Mouse (Mus musculus): ENCODE results near the gene Pik3ca. TPM values are rescaled to one million over a fixed set of nuclear protein-coding genes. Genes with fewer than 3 reads are reported as not detected.

Gene Pik3ca
- polyA plus RNA-seq, 1 experiment, result 24.0 TPM

GRCm38 (mm10) chr3:32495088-32495770 lies 97.8 kb downstream of the Pik3ca start:
- H3K9me3 ChIP-seq (replicated peaks; ENCODE audit: control insufficient read depth, insufficient read depth, low read length, poor library complexity, severe bottlenecking), result no peaks in the 10 kb centered on the region
- no peaks in the 10 kb centered on the region for H3K27me3 ChIP-seq (ENCODE audit: control insufficient read depth, insufficient read depth, low read length, poor library complexity, severe bottlenecking)
- no peak overlapping the region for H3K27ac ChIP-seq (ENCODE audit: insufficient read depth, low read length)
- H3K9ac ChIP-seq (ENCODE audit: low read depth, poor library complexity, severe bottlenecking), result no peak overlapping the region
- H3K36me3 ChIP-seq (ENCODE audit: control insufficient read depth, insufficient read depth, low read length, poor library complexity, severe bottlenecking), result no peaks in the 10 kb centered on the region
- H3K4me1 ChIP-seq (ENCODE audit: control insufficient read depth, insufficient read depth, low read length), result no peaks in the 10 kb centered on the region
- no peak overlapping the region for H3K4me3 ChIP-seq (ENCODE audit: low read depth, low read length)
- no peak for TF ChIP-seq CTCF (IDR thresholded peaks at IDR 0.05; ENCODE audit: low read depth, low read length)
- no peak for TF ChIP-seq POLR2A (IDR thresholded peaks at IDR 0.05; ENCODE audit: insufficient read depth, low read length)
- no peak for TF ChIP-seq EP300 (IDR thresholded peaks at IDR 0.05; ENCODE audit: insufficient read depth, low read depth, low read length)

- H3K9me3 ChIP-seq (replicated peaks; ENCODE audit: control insufficient read depth, insufficient read depth, low read length, poor library complexity, severe bottlenecking), result no peaks in the 10 kb centered on the region
- no peak overlapping the region for H3K9ac ChIP-seq (ENCODE audit: low read depth, poor library complexity, severe bottlenecking)
- no peaks in the 10 kb centered on the region for H3K4me1 ChIP-seq (ENCODE audit: control insufficient read depth, insufficient read depth, low read length)
- no peak for TF ChIP-seq EP300 (IDR thresholded peaks at IDR 0.05; ENCODE audit: insufficient read depth, low read depth, low read length)
- no peak for TF ChIP-seq POLR2A (IDR thresholded peaks at IDR 0.05; ENCODE audit: insufficient read depth, low read length)
- no peak for TF ChIP-seq CTCF (IDR thresholded peaks at IDR 0.05; ENCODE audit: low read depth, low read length)
- no peaks in the 10 kb centered on the region for H3K36me3 ChIP-seq (ENCODE audit: control insufficient read depth, insufficient read depth, low read length, poor library complexity, severe bottlenecking)
- no peak overlapping the region for H3K4me3 ChIP-seq (ENCODE audit: low read depth, low read length)
- no peaks in the 10 kb centered on the region for H3K27me3 ChIP-seq (ENCODE audit: control insufficient read depth, insufficient read depth, low read length, poor library complexity, severe bottlenecking)
- no peak overlapping the region for H3K27ac ChIP-seq (ENCODE audit: insufficient read depth, low read length)
Observed at GRCm38 (mm10) chr3:32495856-32496710, 98.6 kb downstream of the Pik3ca start.

DNA sequence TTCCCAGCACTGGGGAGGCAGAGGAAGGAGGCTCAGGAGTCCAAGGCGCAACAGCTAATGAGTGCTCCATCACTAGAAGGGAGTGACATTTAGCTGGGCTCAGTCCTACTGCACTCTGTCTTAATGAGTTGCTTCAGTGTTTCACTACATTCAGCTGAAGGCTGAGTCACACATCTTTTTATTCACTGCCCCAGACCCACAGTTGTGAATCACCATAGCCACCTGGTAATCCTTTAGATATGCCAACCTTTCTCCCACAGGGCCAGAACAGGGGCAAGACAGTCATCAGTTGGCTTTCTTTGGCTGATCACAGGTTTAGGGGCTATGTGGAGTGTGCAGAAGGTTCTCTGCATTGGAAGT lies 99.2 kb downstream of the Pik3ca start:
- H3K27me3 ChIP-seq (ENCODE audit: control insufficient read depth, insufficient read depth, low read length, poor library complexity, severe bottlenecking), result no peaks in the 10 kb centered on the region
- no peak overlapping the region for H3K27ac ChIP-seq (ENCODE audit: insufficient read depth, low read length)
- no peak overlapping the region for H3K9ac ChIP-seq (ENCODE audit: low read depth, poor library complexity, severe bottlenecking)
- no peaks in the 10 kb centered on the region for H3K4me1 ChIP-seq (ENCODE audit: control insufficient read depth, insufficient read depth, low read length)
- H3K9me3 ChIP-seq (replicated peaks; ENCODE audit: control insufficient read depth, insufficient read depth, low read length, poor library complexity, severe bottlenecking), result no peaks in the 10 kb centered on the region
- TF ChIP-seq CTCF (IDR thresholded peaks at IDR 0.05; ENCODE audit: low read depth, low read length) (no peak), POLR2A (IDR thresholded peaks at IDR 0.05; ENCODE audit: insufficient read depth, low read length) (no peak), EP300 (IDR thresholded peaks at IDR 0.05; ENCODE audit: insufficient read depth, low read depth, low read length) (no peak)
- no peaks in the 10 kb centered on the region for H3K36me3 ChIP-seq (ENCODE audit: control insufficient read depth, insufficient read depth, low read length, poor library complexity, severe bottlenecking)
- H3K4me3 ChIP-seq (ENCODE audit: low read depth, low read length), result no peak overlapping the region

DNA sequence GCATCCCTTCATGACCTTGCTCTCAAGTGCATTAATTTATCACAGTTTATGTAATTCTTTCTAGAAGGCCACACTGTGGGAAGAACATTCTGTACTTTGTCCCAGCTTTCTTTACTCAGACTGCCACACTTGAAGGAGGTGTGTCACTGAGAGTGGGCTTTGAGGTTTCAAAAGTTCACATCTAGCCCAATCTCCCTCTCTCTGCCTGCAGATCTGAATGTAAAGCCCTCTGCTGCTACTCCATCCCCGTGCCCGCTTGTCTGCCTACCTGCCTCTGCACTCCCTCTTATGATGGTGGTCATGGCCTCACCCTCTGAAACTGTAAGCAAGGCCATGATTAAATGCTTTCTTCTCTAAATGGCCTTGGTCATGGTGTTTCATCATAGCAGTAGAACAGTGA lies 102.9 kb downstream of the Pik3ca start:
- Histone ChIP-seq H3K27ac (ENCODE audit: insufficient read depth, low read length) (no peak overlapping the region), H3K9me3 (replicated peaks; ENCODE audit: control insufficient read depth, insufficient read depth, low read length, poor library complexity, severe bottlenecking) (no peaks in the 10 kb centered on the region), H3K36me3 (ENCODE audit: control insufficient read depth, insufficient read depth, low read length, poor library complexity, severe bottlenecking) (no peaks in the 10 kb centered on the region), H3K27me3 (ENCODE audit: control insufficient read depth, insufficient read depth, low read length, poor library complexity, severe bottlenecking) (no peaks in the 10 kb centered on the region), H3K4me3 (ENCODE audit: low read depth, low read length) (no peak overlapping the region), H3K4me1 (ENCODE audit: control insufficient read depth, insufficient read depth, low read length) (no peaks in the 10 kb centered on the region), H3K9ac (ENCODE audit: low read depth, poor library complexity, severe bottlenecking) (no peak overlapping the region)
- TF ChIP-seq POLR2A (IDR thresholded peaks at IDR 0.05; ENCODE audit: insufficient read depth, low read length) (no peak), CTCF (IDR thresholded peaks at IDR 0.05; ENCODE audit: low read depth, low read length) (no peak), EP300 (IDR thresholded peaks at IDR 0.05; ENCODE audit: insufficient read depth, low read depth, low read length) (no peak)

DNA sequence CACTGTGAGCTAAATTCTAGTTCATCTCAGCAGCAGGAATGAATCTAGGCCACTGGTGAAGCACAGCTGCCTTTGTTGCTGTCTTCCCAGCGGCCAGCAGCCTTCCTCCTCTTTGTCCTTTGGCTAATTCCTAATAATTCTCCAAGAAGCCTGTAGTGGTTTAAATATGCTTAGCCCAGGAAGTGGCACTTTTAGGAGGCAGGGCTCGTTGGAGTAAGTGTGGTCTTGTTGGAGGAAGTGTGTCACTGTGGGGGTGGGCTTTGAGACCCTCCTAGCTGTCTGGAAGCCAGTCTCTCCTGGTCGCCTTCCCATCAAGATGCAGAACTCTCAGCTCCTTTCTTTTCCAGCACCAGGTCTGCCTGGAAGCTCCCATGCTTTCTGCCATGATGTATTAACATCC lies 108.4 kb downstream of the Pik3ca start:
- Histone ChIP-seq H3K9ac (ENCODE audit: low read depth, poor library complexity, severe bottlenecking) (no peak overlapping the region), H3K4me1 (ENCODE audit: control insufficient read depth, insufficient read depth, low read length) (peaks cover 5% of the 10 kb centered on the region), H3K36me3 (ENCODE audit: control insufficient read depth, insufficient read depth, low read length, poor library complexity, severe bottlenecking) (no peaks in the 10 kb centered on the region), H3K4me3 (ENCODE audit: low read depth, low read length) (no peak overlapping the region), H3K27me3 (ENCODE audit: control insufficient read depth, insufficient read depth, low read length, poor library complexity, severe bottlenecking) (no peaks in the 10 kb centered on the region), H3K9me3 (replicated peaks; ENCODE audit: control insufficient read depth, insufficient read depth, low read length, poor library complexity, severe bottlenecking) (no peaks in the 10 kb centered on the region), H3K27ac (ENCODE audit: insufficient read depth, low read length) (no peak overlapping the region)
- TF ChIP-seq EP300 (IDR thresholded peaks at IDR 0.05; ENCODE audit: insufficient read depth, low read depth, low read length), result no peak
- no peak for TF ChIP-seq POLR2A (IDR thresholded peaks at IDR 0.05; ENCODE audit: insufficient read depth, low read length)
- no peak for TF ChIP-seq CTCF (IDR thresholded peaks at IDR 0.05; ENCODE audit: low read depth, low read length)
